8 mouse cellular contexts compared by ENCODE assay signal in the genomic region with DNA sequence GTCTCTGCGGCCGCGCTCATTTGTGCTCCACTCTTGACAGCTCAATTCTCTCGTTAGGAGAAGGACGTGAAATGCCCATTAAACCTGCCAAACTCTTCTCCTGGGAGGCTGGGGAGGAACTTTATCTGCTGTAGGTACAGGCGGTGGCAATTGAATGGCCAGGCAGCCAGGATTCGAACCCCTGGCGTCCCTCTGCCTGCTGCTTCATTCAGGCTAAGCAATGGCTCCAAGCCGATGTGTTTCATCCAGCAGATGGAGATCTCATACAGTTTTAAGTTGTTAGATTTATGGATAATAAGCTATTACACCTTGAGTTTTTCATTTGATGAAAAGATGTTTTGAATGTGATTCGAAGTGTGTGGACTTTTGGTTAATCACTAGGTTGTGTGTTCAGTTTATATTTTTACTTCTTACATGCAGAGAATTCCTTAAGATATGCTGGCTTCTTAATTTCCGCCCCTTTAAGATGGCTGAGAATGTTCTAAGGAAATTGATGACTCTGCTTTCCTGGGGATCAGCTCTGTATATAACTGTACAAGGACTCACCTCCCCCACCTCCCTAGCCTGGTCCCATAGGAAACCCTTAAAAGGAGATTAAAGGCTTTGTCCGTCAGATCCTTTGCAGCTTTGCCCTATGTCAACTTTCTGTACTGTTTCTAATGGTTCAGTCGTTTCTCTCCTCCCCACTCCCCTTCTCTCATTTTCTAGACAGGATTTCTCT. TPM values are rescaled to one million over a fixed set of nuclear protein-coding genes. Genes with fewer than 3 reads are reported as not detected.
DNase-seq lines count a peak whose midpoint lies in the region; ATAC-seq and TF ChIP-seq lines count a peak whose summit lies in the region.

No protein-coding gene starts in this region.

- DNase-seq in layer of hippocampus, adult 2 months (ENCODE audit: low spot score in 2 of 2), result peak; percentile 21 to 30
- no peak for DNase-seq in layer of hippocampus, postnatal 10 days (ENCODE audit: low spot score in 2 of 2)
- peak; percentile 2 for DNase-seq in splenic B cell, adult 2 months (ENCODE audit: low read depth, low spot score)
- DNase-seq in cerebellum, adult 8-10 months, result no peak
- DNase-seq in thymus, postnatal 14 days, result no peak

- peak overlapping the region; percentile 82 for H3K9ac ChIP-seq in forebrain, embryonic 13.5 days
- H3K9ac ChIP-seq in liver, embryonic 16.5 days (ENCODE audit: low read depth, low read length), result peak overlapping the region; percentile 81

- no peak for TF ChIP-seq POLR2A in bone marrow macrophage, adult 2 months (IDR thresholded peaks at IDR 0.05; ENCODE audit: borderline replicate concordance, low read depth, low read length)

- H3K9me3 ChIP-seq in forebrain, embryonic 13.5 days (replicated peaks), result no peaks in the 10 kb centered on the region
- H3K9me3 ChIP-seq in liver, embryonic 16.5 days (replicated peaks; ENCODE audit: control insufficient read depth, low read length), result no peaks in the 10 kb centered on the region

- TF ChIP-seq CTCF in layer of hippocampus, adult 2 months (conservative IDR thresholded peaks at IDR 0.05), result no peak
- no peak for TF ChIP-seq CTCF in bone marrow macrophage, adult 2 months (IDR thresholded peaks at IDR 0.05; ENCODE audit: low read depth, low read length)

- H3K4me3 ChIP-seq in layer of hippocampus, adult 2 months, result peak overlapping the region; percentile 82
- H3K4me3 ChIP-seq in bone marrow macrophage, adult 2 months (ENCODE audit: insufficient read depth, low read length), result peak overlapping the region; percentile 81
- H3K4me3 ChIP-seq in forebrain, embryonic 13.5 days, result peak overlapping the region; percentile 76
- H3K4me3 ChIP-seq in liver, embryonic 16.5 days (ENCODE audit: low read depth, low read length), result peak overlapping the region; percentile 78

- 13% methylated on average over 13 of the region's 13 CpGs for WGBS in forebrain, embryonic 13.5 days
- 13% methylated on average over 13 of the region's 13 CpGs for WGBS in liver, embryonic 16.5 days (ENCODE audit: insufficient replicate concordance)

- H3K27ac ChIP-seq in layer of hippocampus, adult 2 months, result peak overlapping the region; percentile 96
- H3K27ac ChIP-seq in bone marrow macrophage, adult 2 months (ENCODE audit: insufficient read depth, low read depth, low read length), result peak overlapping the region; percentile 67
- H3K27ac ChIP-seq in forebrain, embryonic 13.5 days, result peak overlapping the region; percentile 70
- peak overlapping the region; percentile 64 for H3K27ac ChIP-seq in liver, embryonic 16.5 days (ENCODE audit: low read length)

- ATAC-seq in forebrain, embryonic 13.5 days, result no peak
- no peak for ATAC-seq in liver, embryonic 16.5 days (ENCODE audit: low read depth)

- peak overlapping the region; percentile 62 for H3K4me2 ChIP-seq in forebrain, embryonic 13.5 days
- H3K4me2 ChIP-seq in liver, embryonic 16.5 days (ENCODE audit: low read depth, low read length), result peak overlapping the region; percentile 96

- no peaks in the 10 kb centered on the region for H3K27me3 ChIP-seq in forebrain, embryonic 13.5 days
- no peaks in the 10 kb centered on the region for H3K27me3 ChIP-seq in liver, embryonic 16.5 days (ENCODE audit: control insufficient read depth, insufficient read depth, low read depth, low read length)
- no peaks in the 10 kb centered on the region for H3K27me3 ChIP-seq in splenic B cell, adult 2 months (ENCODE audit: control insufficient read depth, insufficient read depth, low read length, poor library complexity, severe bottlenecking)

- H3K36me3 ChIP-seq in forebrain, embryonic 13.5 days (ENCODE audit: poor library complexity, severe bottlenecking), result no peaks in the 10 kb centered on the region
- no peaks in the 10 kb centered on the region for H3K36me3 ChIP-seq in liver, embryonic 16.5 days (ENCODE audit: control insufficient read depth, insufficient read depth)
- H3K36me3 ChIP-seq in splenic B cell, adult 2 months (ENCODE audit: control insufficient read depth, insufficient read depth, low read length, poor library complexity, severe bottlenecking), result no peaks in the 10 kb centered on the region

- H3K4me1 ChIP-seq in bone marrow macrophage, adult 2 months (ENCODE audit: control insufficient read depth, insufficient read depth, low read length), result peaks cover 30% of the 10 kb centered on the region
- no peaks in the 10 kb centered on the region; the same call in 1 of the 2 replicates for H3K4me1 ChIP-seq in forebrain, embryonic 13.5 days
- peaks cover 3% of the 10 kb centered on the region for H3K4me1 ChIP-seq in liver, embryonic 16.5 days (ENCODE audit: control insufficient read depth, low read depth, low read length)

RNA-seq across cellular contexts. Expression of gene Ccdc126, which starts 0.7 kb away (rescaled TPM):
- total RNA-seq in layer of hippocampus, adult 2 months (2021), result 1 to 10 TPM; 9.3 to 9.9 TPM
- total RNA-seq in layer of hippocampus, postnatal 10 days (2021), result 1 to 10 TPM; 7.1 to 8.1 TPM
- polyA plus RNA-seq in bone marrow macrophage, adult 2 months (2012; ENCODE audit: insufficient read depth, insufficient read length, missing spikeins), result 6.4 and 7.0 TPM in 2 replicates
- 6.9 and 7.0 TPM in 2 replicates for polyA plus RNA-seq in forebrain, embryonic 13.5 days (2015; fragmentation: Nextera tagmentation; extraction: Ambion mirVana)
- polyA plus RNA-seq in liver, embryonic 16.5 days (2015; fragmentation: Nextera tagmentation; extraction: Ambion mirVana), result 1.9 and 2.9 TPM in 2 replicates

RNA-seq across cellular contexts. Expression of gene Fam221a, which starts 47.8 kb away (rescaled TPM):
- 1 to 10 TPM in 1 of 2 experiments, under 1 TPM in 1; 0.91 to 1.0 TPM for total RNA-seq in layer of hippocampus, adult 2 months (2021)
- total RNA-seq in layer of hippocampus, postnatal 10 days (2021), result 1 to 10 TPM; 1.2 to 1.8 TPM
- polyA plus RNA-seq in bone marrow macrophage, adult 2 months (2012; ENCODE audit: insufficient read depth, insufficient read length, missing spikeins), result 2.8 and 4.0 TPM in 2 replicates
- 4.2 and 7.0 TPM in 2 replicates for polyA plus RNA-seq in forebrain, embryonic 13.5 days (2015; fragmentation: Nextera tagmentation; extraction: Ambion mirVana)
- 2.3 and 2.4 TPM in 2 replicates for polyA plus RNA-seq in liver, embryonic 16.5 days (2015; fragmentation: Nextera tagmentation; extraction: Ambion mirVana)

RNA-seq across cellular contexts. Expression of gene Tra2a, which starts 55.9 kb away (rescaled TPM):
- 10 to 100 TPM; 69.9 to 86.9 TPM for total RNA-seq in layer of hippocampus, adult 2 months (2021)
- 10 to 100 TPM; 76.6 to 76.9 TPM for total RNA-seq in layer of hippocampus, postnatal 10 days (2021)
- polyA plus RNA-seq in bone marrow macrophage, adult 2 months (2012; ENCODE audit: insufficient read depth, insufficient read length, missing spikeins), result 94.2 and 103 TPM in 2 replicates
- polyA plus RNA-seq in forebrain, embryonic 13.5 days (2015; fragmentation: Nextera tagmentation; extraction: Ambion mirVana), result 164 and 177 TPM in 2 replicates
- 38.0 and 42.4 TPM in 2 replicates for polyA plus RNA-seq in liver, embryonic 16.5 days (2015; fragmentation: Nextera tagmentation; extraction: Ambion mirVana)

Comparison
In these comparisons a context has a peak if more than half of its experiments do, and no peak if none do; other contexts are left out.
1. DNase-seq: peak in layer of hippocampus, adult 2 months (2 of 2) and splenic B cell, adult 2 months (single experiment); none in layer of hippocampus, postnatal 10 days (0 of 2), cerebellum, adult 8-10 months (single experiment) and thymus, postnatal 14 days (single experiment).
2. Peak in every context shown above with its lines, with median percentiles within 50 percentile points of each other: H3K27ac ChIP-seq and H3K4me3 ChIP-seq.